Mouse (Mus musculus) intestine, embryonic 15.5 days (tissue): Measurements from ENCODE around the gene Sucnr1. TPM values are rescaled to one million over a fixed set of nuclear protein-coding genes. Genes with fewer than 3 reads are reported as not detected.
A peak's percentile ranks its signal among the peaks of the same experiment; 100 is the strongest.

ENCODE experiments used
- ATAC-seq: fragments of 200-750 bp; cut with Nextera tagmentation; 2 replicates; pipeline ENCODE4 v1.8.0; 2017; ENCODE audit warnings: moderate TSS enrichment, moderate library complexity
- H3K27ac ChIP-seq: fragments of 300-500 bp; sonication (generic); 2 replicates; pipeline ENCODE4 v1.5.1; 2015; ENCODE audit warnings: mild to moderate bottlenecking, inconsistent platforms
- H3K27me3 ChIP-seq: fragments of 300-500 bp; sonication (generic); replicated peaks from 2 replicates; pipeline ENCODE4 v1.6.1; 2015; ENCODE audit warnings: inconsistent platforms
- H3K36me3 ChIP-seq: fragments of 300-500 bp; sonication (generic); 2 replicates; pipeline ENCODE4 v1.6.1; 2015; ENCODE audit warnings: inconsistent platforms
- H3K4me1 ChIP-seq: fragments of 300-500 bp; sonication (generic); replicated peaks from 2 replicates; pipeline ENCODE4 v1.6.1; 2015; ENCODE audit warnings: inconsistent platforms
- H3K4me2 ChIP-seq: fragments of 300-500 bp; sonication (generic); replicated peaks from 2 replicates; pipeline ENCODE4 v1.6.1; 2015; ENCODE audit warnings: mild to moderate bottlenecking, inconsistent platforms
- H3K4me3 ChIP-seq: fragments of 300-500 bp; sonication (generic); replicated peaks from 2 replicates; pipeline ENCODE4 v1.5.1; 2015; ENCODE audit warnings: inconsistent platforms
- H3K9ac ChIP-seq: fragments of 300-500 bp; sonication (generic); 2 replicates; pipeline ENCODE4 v1.6.1; 2015; ENCODE audit warnings: inconsistent platforms
- H3K9me3 ChIP-seq: fragments of 300-500 bp; sonication (generic); 2 replicates; pipeline ENCODE4 v1.6.1; 2016; ENCODE audit warnings: inconsistent platforms
- WGBS: fragments of 180-500 bp; shearing (Covaris S2); methylation state at CpG from one replicate; pipeline ENCODE4 v1.1.7; 2015; 5-methylcytosine and 5-hydroxymethylcytosine counted together
- polyA plus RNA-seq: library from polyadenylated mRNA; unstranded; fragments of >200 nt; fragmentation: Nextera tagmentation; extraction: Ambion mirVana; gene quantifications from 2 replicates; pipeline ENCODE4 v1.2.1, GENCODE M21; 2015

Sucnr1 gene
- polyA plus RNA-seq: 0.58 and 0.64 TPM in 2 replicates

GRCm38 (mm10) chr3:60081648-60082047, at the start of gene Sucnr1:
Gene Sucnr1 (plus strand): TSS chr3:60081869.
- no peaks in the 10 kb centered on the region for H3K27me3 ChIP-seq
- H3K9ac ChIP-seq: no peak within 1 kb of the TSS
- H3K36me3 ChIP-seq: no peaks in the 10 kb centered on the region
- no peak within 1 kb of the TSS for H3K4me2 ChIP-seq
- H3K4me3 ChIP-seq: no peak within 1 kb of the TSS
- no peaks in the 10 kb centered on the region for H3K9me3 ChIP-seq
- WGBS: 72% methylated on average over 4 of the region's 4 CpGs
- no peaks in the 10 kb centered on the region for H3K4me1 ChIP-seq
- no peak for ATAC-seq
- H3K27ac ChIP-seq: no peak within 1 kb of the TSS

GRCm38 (mm10) chr3:60046221-60046913, 35.3 kb upstream of the Sucnr1 start:
- WGBS: 60% methylated on average over 3 of the region's 3 CpGs
- Histone ChIP-seq H3K27ac (no peak overlapping the region), H3K36me3 (no peaks in the 10 kb centered on the region), H3K4me2 (no peak overlapping the region), H3K4me1 (no peaks in the 10 kb centered on the region), H3K27me3 (no peaks in the 10 kb centered on the region), H3K4me3 (no peak overlapping the region), H3K9ac (no peak overlapping the region), H3K9me3 (no peaks in the 10 kb centered on the region)
- ATAC-seq: peak; percentile 74; the same call in 1 of the 2 replicates

DNA sequence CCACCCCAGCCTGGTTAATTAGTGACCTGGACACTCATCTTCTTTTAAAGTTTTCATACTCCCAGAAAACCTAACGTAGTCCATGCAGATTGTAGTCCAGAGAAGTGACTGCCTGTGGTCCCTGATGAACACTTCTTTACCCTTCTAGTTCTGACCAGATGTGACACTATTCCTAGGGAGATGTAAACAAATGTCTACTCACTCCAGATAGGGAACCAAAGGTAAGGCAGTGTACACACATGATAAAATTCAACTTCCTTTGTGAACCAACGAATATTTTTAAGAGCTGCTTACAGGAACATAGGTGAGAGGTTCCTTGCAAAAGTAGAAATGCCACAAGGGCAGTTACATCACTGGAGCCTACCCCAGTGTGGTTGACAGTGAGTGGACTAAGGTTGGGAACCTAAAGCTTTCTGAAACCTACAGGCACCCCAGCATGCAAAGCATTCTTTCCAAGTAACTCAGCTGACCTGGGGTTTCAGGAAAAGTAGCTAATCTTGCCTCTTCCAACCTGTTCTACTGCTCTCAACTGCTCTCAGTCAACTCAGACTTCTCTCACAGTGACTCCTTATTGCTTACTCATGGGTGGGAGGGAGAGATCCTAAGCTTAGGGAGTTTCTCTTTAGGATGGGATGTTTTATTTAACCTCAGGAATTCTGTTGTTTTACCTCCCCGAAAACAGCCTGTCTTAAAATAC, 28.3 kb upstream of the Sucnr1 start:
- no peak overlapping the region for H3K4me2 ChIP-seq
- H3K4me1 ChIP-seq: no peaks in the 10 kb centered on the region
- no peak for ATAC-seq
- no peak overlapping the region for H3K4me3 ChIP-seq
- no peaks in the 10 kb centered on the region for H3K36me3 ChIP-seq
- H3K9ac ChIP-seq: no peak overlapping the region
- no peak overlapping the region for H3K27ac ChIP-seq
- no peaks in the 10 kb centered on the region for H3K9me3 ChIP-seq
- WGBS: 68% methylated on average over 3 of the region's 3 CpGs
- H3K27me3 ChIP-seq: no peaks in the 10 kb centered on the region

DNA sequence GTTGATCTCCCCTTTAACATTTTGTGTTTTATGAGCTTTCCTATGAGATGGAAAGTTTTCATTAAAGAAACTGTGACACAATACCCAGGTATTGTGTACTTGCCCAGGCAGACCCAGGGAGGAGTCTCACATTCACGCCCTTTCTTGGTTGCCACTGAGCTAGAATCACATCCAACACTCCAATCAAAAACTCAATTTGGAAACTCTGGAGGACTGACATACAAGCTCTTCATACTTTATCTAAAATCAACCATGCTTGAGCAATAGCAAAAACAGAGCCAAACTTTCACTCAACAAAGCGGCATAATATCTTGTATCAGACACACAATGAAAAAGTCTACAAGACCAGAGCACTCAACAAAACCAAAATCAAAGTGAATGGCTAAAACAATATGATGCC, 27.7 kb upstream of the Sucnr1 start:
- no peaks in the 10 kb centered on the region for H3K27me3 ChIP-seq
- no peaks in the 10 kb centered on the region for H3K4me1 ChIP-seq
- no peaks in the 10 kb centered on the region for H3K36me3 ChIP-seq
- H3K27ac ChIP-seq: no peak overlapping the region
- no peaks in the 10 kb centered on the region for H3K9me3 ChIP-seq
- ATAC-seq: no peak
- H3K4me3 ChIP-seq: no peak overlapping the region
- H3K4me2 ChIP-seq: no peak overlapping the region
- 92% methylated on average over 2 of the region's 2 CpGs for WGBS
- no peak overlapping the region for H3K9ac ChIP-seq

DNA sequence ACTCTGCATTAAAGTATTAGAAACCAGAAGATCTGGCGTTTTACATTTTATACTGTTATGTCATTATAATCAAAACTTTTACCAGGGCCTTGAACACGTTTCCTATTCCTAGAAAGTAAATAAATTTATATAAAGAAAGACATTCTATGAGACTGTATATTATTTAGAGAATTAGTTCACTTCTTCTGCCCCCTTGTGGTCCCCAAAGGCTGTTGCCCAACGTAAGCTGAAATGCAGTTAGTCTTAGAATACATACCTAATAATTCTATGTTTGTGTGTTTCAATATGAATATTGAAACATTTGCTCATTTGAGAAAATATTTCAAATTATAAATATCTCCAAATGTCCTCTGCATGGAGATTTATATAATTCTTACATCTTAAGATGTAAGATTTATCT, 25.2 kb upstream of the Sucnr1 start:
- no peak overlapping the region for H3K9ac ChIP-seq
- no peak overlapping the region for H3K4me3 ChIP-seq
- H3K27me3 ChIP-seq: no peaks in the 10 kb centered on the region
- H3K4me2 ChIP-seq: no peak overlapping the region
- H3K9me3 ChIP-seq: no peaks in the 10 kb centered on the region
- 30% methylated on average over 3 of the region's 3 CpGs for WGBS
- no peak overlapping the region for H3K27ac ChIP-seq
- H3K36me3 ChIP-seq: no peaks in the 10 kb centered on the region
- no peaks in the 10 kb centered on the region for H3K4me1 ChIP-seq
- ATAC-seq: no peak

- no peaks in the 10 kb centered on the region for H3K4me1 ChIP-seq
- no peaks in the 10 kb centered on the region for H3K9me3 ChIP-seq
- WGBS: 85% methylated on average over 2 of the region's 2 CpGs
- no peaks in the 10 kb centered on the region for H3K36me3 ChIP-seq
- peak overlapping the region; percentile 41 for H3K27ac ChIP-seq
- ATAC-seq: peak; percentile 97
- H3K9ac ChIP-seq: no peak overlapping the region
- H3K4me3 ChIP-seq: no peak overlapping the region
- no peak overlapping the region for H3K4me2 ChIP-seq
- H3K27me3 ChIP-seq: no peaks in the 10 kb centered on the region
Observed at GRCm38 (mm10) chr3:60057070-60057808, 24.4 kb upstream of the Sucnr1 start.

DNA sequence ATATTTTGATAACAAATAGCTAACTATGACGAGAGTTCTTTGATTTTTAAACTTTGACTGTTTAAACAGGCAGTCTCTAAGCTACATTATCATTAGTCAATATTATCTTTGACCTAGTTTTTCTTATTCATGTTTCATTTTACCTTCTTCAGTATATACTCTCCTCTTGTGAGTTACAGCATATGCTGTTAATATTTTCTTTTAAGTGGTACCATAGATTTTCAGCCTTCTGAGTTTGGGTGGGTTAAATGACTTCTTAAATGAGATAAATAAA, 23.9 kb upstream of the Sucnr1 start:
- no peak for ATAC-seq
- Histone ChIP-seq H3K36me3 (no peaks in the 10 kb centered on the region), H3K4me1 (no peaks in the 10 kb centered on the region), H3K4me2 (no peak overlapping the region), H3K27me3 (no peaks in the 10 kb centered on the region), H3K9me3 (no peaks in the 10 kb centered on the region), H3K27ac (no peak overlapping the region), H3K9ac (no peak overlapping the region), H3K4me3 (no peak overlapping the region)
- 29% methylated on average over 1 of the region's 1 CpGs for WGBS

GRCm38 (mm10) chr3:60078883-60079415, 2.7 kb upstream of the Sucnr1 start:
- Histone ChIP-seq H3K27me3 (no peaks in the 10 kb centered on the region), H3K4me1 (no peaks in the 10 kb centered on the region), H3K36me3 (no peaks in the 10 kb centered on the region), H3K9me3 (no peaks in the 10 kb centered on the region), H3K9ac (no peak overlapping the region), H3K27ac (no peak overlapping the region), H3K4me2 (no peak overlapping the region), H3K4me3 (no peak overlapping the region)
- WGBS: 46% methylated on average over 1 of the region's 1 CpGs
- peak; percentile 61; the same call in 1 of the 2 replicates for ATAC-seq

DNA sequence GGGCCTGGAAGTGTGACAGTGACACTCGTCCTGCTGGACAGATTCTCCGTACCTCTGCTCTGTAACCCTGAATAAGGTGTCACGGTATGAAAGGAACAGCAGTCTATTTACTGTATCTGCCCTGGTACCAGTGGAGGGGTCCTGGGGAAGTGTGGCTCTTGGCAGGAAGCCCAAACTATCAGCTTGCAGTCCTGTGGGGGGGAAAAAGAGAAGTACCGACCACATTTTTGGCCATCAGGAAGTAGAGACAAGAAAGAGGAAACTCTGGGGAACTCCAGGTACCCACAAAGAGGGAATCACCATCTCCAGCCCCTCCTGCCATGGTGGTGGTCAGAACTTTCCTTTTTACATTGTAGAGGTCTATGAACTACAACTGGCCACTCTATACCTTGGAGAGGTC, 1.1 kb upstream of the Sucnr1 start:
- Histone ChIP-seq H3K4me3 (no peak overlapping the region), H3K9ac (no peak overlapping the region), H3K4me1 (no peaks in the 10 kb centered on the region), H3K9me3 (no peaks in the 10 kb centered on the region), H3K27me3 (no peaks in the 10 kb centered on the region), H3K27ac (no peak overlapping the region), H3K4me2 (no peak overlapping the region), H3K36me3 (no peaks in the 10 kb centered on the region)
- ATAC-seq: no peak
- 55% methylated on average over 4 of the region's 4 CpGs for WGBS

DNA sequence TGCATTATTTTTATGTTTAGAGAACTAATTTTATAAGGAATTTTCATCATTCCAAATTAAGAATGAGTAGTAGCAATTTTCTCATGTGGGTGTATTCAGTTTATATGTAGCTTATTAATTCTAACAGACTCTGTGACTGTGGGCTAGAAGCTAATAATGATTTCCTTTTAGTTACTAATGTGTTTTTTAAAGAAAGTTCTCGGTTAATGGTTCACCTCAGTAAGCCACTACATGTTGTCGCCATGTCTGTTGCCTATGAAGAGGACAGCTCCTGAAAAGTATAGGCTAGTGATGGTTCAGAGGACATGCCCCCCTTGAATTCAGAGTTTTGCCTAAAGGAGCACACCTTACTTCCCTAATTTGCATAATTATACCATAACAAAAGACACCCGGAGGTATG, 1.1 kb downstream of the Sucnr1 start:
- Histone ChIP-seq H3K4me3 (no peak overlapping the region), H3K27ac (no peak overlapping the region), H3K9me3 (no peaks in the 10 kb centered on the region), H3K4me2 (no peak overlapping the region), H3K9ac (no peak overlapping the region), H3K36me3 (no peaks in the 10 kb centered on the region), H3K4me1 (no peaks in the 10 kb centered on the region), H3K27me3 (no peaks in the 10 kb centered on the region)
- ATAC-seq: no peak
- WGBS: 88% methylated on average over 3 of the region's 3 CpGs

GRCm38 (mm10) chr3:60085729-60086128, 4.1 kb downstream of the Sucnr1 start:
- Histone ChIP-seq H3K4me1 (no peaks in the 10 kb centered on the region), H3K9ac (no peak overlapping the region), H3K27ac (no peak overlapping the region), H3K36me3 (no peaks in the 10 kb centered on the region), H3K27me3 (no peaks in the 10 kb centered on the region), H3K4me3 (no peak overlapping the region), H3K9me3 (no peaks in the 10 kb centered on the region), H3K4me2 (no peak overlapping the region)
- 88% methylated on average over 2 of the region's 2 CpGs for WGBS
- no peak for ATAC-seq

DNA sequence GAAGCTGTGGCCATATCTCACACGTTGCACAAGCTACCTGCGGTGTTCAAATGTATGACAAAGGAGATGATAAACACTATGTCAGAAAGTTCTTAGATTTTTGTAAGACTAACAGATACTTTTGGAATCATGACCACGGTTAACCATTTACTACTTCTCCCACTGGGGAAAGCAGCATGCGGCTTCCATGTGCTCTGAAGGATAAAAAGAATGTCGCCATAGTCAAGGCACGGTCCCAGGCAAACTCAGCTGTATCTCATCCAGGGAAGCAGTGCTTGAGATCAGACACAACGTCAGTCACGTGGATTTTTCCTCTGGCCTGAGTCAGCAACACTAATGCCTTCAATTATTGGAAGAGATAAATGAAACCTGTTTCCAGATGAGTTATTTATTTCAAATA, 9.7 kb downstream of the Sucnr1 start:
- Histone ChIP-seq H3K27me3 (no peaks in the 10 kb centered on the region), H3K36me3 (no peaks in the 10 kb centered on the region), H3K4me3 (no peak overlapping the region), H3K4me1 (no peaks in the 10 kb centered on the region), H3K9me3 (no peaks in the 10 kb centered on the region), H3K4me2 (no peak overlapping the region), H3K27ac (no peak overlapping the region), H3K9ac (no peak overlapping the region)
- no peak for ATAC-seq
- WGBS: 76% methylated on average over 8 of the region's 8 CpGs
